Mouse (Mus musculus): Measurements from ENCODE around the gene Atxn1. TPM values are rescaled to one million over a fixed set of nuclear protein-coding genes. Genes with fewer than 3 reads are reported as not detected.

Atxn1 gene
- polyA plus RNA-seq, 1 experiment from 2014 or later: 8.5 TPM

DNA sequence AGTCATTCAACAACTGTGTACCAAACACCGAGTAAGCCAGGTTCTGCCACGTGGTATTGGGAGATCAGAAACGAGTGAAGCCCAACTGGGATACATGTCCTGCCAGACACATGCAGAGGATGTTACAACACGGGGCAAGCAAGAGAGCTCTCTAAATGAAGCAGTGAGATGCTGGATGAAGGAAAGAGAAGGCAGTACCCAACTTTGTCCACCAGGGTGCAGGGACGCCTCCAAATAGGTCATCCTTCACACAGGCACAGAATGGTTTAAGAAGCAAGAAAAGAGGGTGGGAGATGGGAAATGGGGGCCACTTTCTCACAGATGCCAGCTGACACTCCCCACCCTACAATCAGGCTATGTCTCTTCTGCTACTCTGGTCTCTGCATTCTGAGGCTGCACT is 351.5 kb downstream of the Atxn1 start:
- 26% methylated on average over 5 of the region's 5 CpGs for WGBS
- no peak overlapping the region for H3K4me3 ChIP-seq (replicated peaks)
- H3K4me2 ChIP-seq: no peak overlapping the region
- no peak overlapping the region for H3K27ac ChIP-seq
- no peak for ATAC-seq (ENCODE audit: insufficient read depth, low FRiP score, low read depth)
- no peaks in the 10 kb centered on the region for H3K27me3 ChIP-seq (replicated peaks)
- no peaks in the 10 kb centered on the region for H3K9me3 ChIP-seq
- no peaks in the 10 kb centered on the region for H3K36me3 ChIP-seq
- no peak overlapping the region for H3K9ac ChIP-seq
- H3K4me1 ChIP-seq: no peaks in the 10 kb centered on the region

DNA sequence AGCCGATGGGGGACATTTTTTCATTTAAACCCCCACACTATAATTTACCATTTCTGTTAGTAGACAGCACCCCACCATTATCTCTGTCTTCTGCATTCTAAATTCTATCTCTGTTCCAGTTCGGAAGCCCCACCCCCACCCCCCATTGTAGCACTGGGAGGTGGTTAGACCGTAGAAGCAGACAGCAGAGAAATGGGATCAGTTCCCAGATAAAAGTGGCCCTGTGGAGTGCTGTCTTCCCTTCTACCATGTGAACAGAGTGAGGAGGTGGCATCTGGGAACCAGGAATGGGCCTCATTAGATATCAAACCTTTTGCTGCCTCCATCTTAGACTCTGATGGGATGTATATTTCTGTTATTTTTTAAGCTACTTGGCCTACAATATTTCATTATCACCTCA is 353.3 kb downstream of the Atxn1 start:
- Histone ChIP-seq H3K27me3 (replicated peaks) (no peaks in the 10 kb centered on the region), H3K9me3 (no peaks in the 10 kb centered on the region), H3K4me1 (no peaks in the 10 kb centered on the region), H3K9ac (no peak overlapping the region), H3K4me2 (no peak overlapping the region), H3K4me3 (replicated peaks) (no peak overlapping the region), H3K27ac (no peak overlapping the region), H3K36me3 (no peaks in the 10 kb centered on the region)
- no peak for ATAC-seq (ENCODE audit: insufficient read depth, low FRiP score, low read depth)
- 73% methylated on average over 3 of the region's 3 CpGs for WGBS

GRCm38 (mm10) chr13:45609461-45609860 is 355.3 kb downstream of the Atxn1 start:
- H3K4me3 ChIP-seq (replicated peaks): no peak overlapping the region
- H3K36me3 ChIP-seq: no peaks in the 10 kb centered on the region
- H3K4me2 ChIP-seq: no peak overlapping the region
- H3K4me1 ChIP-seq: no peaks in the 10 kb centered on the region
- 79% methylated on average over 4 of the region's 4 CpGs for WGBS
- no peaks in the 10 kb centered on the region for H3K9me3 ChIP-seq
- no peak for ATAC-seq (ENCODE audit: insufficient read depth, low FRiP score, low read depth)
- no peak overlapping the region for H3K27ac ChIP-seq
- H3K9ac ChIP-seq: no peak overlapping the region
- H3K27me3 ChIP-seq (replicated peaks): no peaks in the 10 kb centered on the region

DNA sequence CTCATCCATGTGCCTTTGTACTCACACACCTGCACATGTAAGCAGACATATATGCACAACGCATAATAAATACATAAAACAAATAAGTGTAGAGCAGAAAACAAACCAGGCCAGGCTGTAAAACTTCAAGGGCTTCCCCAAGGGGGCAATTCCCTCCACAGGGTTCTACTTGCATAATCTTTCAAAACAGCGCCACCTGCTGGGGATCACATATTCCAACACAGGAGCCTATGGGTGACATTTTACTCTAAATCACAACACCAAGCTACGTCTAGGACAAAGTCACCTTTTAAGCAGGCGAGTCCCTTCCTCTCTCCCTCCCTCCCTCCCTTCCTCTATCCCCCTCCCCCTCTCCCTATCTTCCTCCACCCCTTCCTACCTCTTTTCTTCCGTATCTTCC is 356.2 kb downstream of the Atxn1 start:
- no peaks in the 10 kb centered on the region for H3K27me3 ChIP-seq (replicated peaks)
- no peak for ATAC-seq (ENCODE audit: insufficient read depth, low FRiP score, low read depth)
- no peaks in the 10 kb centered on the region for H3K9me3 ChIP-seq
- 94% methylated on average over 5 of the region's 5 CpGs for WGBS
- H3K4me2 ChIP-seq: no peak overlapping the region
- no peak overlapping the region for H3K9ac ChIP-seq
- no peak overlapping the region for H3K4me3 ChIP-seq (replicated peaks)
- H3K27ac ChIP-seq: no peak overlapping the region
- no peaks in the 10 kb centered on the region for H3K4me1 ChIP-seq
- no peaks in the 10 kb centered on the region for H3K36me3 ChIP-seq

DNA sequence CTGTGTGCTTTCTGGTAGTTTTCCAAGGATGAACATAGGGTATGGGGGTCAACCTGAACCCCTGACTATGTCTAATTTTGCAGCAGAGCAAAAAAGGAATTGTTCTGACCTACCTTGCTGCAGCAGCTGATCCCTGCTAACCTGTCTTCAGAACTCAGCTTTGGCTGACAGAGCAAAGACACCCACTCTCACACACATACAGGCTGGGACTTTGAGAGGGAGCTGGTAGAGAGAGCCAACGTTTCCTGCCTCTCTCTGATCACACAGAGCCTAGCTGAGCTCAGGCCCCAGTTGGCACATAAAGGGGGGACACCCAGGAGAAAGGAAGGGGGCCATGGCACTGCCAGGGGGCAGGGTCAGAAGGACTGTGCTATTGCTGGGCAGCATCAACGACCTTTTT is 356.9 kb downstream of the Atxn1 start:
- H3K4me1 ChIP-seq: no peaks in the 10 kb centered on the region
- ATAC-seq (ENCODE audit: insufficient read depth, low FRiP score, low read depth): no peak
- 57% methylated on average over 2 of the region's 2 CpGs for WGBS
- no peaks in the 10 kb centered on the region for H3K27me3 ChIP-seq (replicated peaks)
- H3K9me3 ChIP-seq: no peaks in the 10 kb centered on the region
- H3K4me2 ChIP-seq: no peak overlapping the region
- H3K9ac ChIP-seq: no peak overlapping the region
- H3K36me3 ChIP-seq: no peaks in the 10 kb centered on the region
- no peak overlapping the region for H3K27ac ChIP-seq
- H3K4me3 ChIP-seq (replicated peaks): no peak overlapping the region

- no peaks in the 10 kb centered on the region for H3K4me1 ChIP-seq
- H3K36me3 ChIP-seq: no peaks in the 10 kb centered on the region
- no peak overlapping the region for H3K9ac ChIP-seq
- H3K9me3 ChIP-seq: no peaks in the 10 kb centered on the region
- 74% methylated on average over 6 of the region's 6 CpGs for WGBS
- no peaks in the 10 kb centered on the region for H3K27me3 ChIP-seq (replicated peaks)
- no peak overlapping the region for H3K27ac ChIP-seq
- no peak overlapping the region for H3K4me2 ChIP-seq
- no peak overlapping the region for H3K4me3 ChIP-seq (replicated peaks)
- no peak for ATAC-seq (ENCODE audit: insufficient read depth, low FRiP score, low read depth)
These were observed 361.2 kb downstream of the Atxn1 start for GRCm38 (mm10) chr13:45603636-45604035.

DNA sequence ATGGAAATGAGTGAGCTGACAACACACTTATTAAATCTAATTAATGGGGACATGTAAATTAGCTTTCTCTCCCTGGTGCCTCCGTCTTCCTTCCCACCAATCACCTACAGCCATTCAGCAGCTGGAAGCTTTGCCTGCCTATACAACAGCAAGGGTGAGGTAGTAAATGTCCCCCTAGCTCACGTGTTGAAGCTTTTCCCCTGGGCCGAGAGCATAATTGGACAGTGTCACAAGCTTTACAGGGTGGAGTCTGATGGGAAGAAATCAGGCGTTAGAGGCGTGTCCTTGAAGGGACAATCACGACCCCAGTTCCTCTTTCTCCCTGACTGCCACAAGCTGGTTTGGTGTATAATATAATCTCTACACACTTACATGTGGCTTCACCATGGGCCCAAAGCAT is 364.4 kb downstream of the Atxn1 start:
- Histone ChIP-seq H3K4me1 (0 out of 2 replicates have a peak, but pooled peaks cover under 1% of the 10 kb centered on the region), H3K27me3 (replicated peaks) (no peaks in the 10 kb centered on the region), H3K4me3 (replicated peaks) (no peak overlapping the region), H3K27ac (no peak overlapping the region), H3K4me2 (no peak overlapping the region), H3K36me3 (no peaks in the 10 kb centered on the region), H3K9me3 (no peaks in the 10 kb centered on the region), H3K9ac (no peak overlapping the region)
- WGBS: 63% methylated on average over 6 of the region's 6 CpGs
- no peak for ATAC-seq (ENCODE audit: insufficient read depth, low FRiP score, low read depth)

DNA sequence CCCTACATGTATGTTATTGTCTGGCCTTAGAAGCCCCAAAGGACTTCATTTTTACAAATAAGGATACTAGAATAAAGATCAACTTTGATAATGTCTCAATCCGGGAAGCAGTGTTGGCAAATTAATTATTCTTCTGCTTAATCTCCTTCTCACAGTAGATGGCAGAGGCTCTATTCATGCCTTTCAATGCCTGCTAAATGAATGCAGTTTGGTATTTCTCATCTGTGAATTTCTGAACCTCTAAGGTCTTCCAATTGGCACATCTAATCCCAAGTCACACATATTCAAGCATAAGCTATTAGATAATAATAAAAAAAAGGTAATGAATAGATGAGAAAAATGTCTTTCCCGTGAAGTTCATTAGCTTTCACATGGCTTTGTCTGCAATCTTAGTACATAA is 365.0 kb downstream of the Atxn1 start:
- Histone ChIP-seq H3K27ac (no peak overlapping the region), H3K4me2 (no peak overlapping the region), H3K4me1 (0 out of 2 replicates have a peak, but pooled peaks cover 3% of the 10 kb centered on the region), H3K27me3 (replicated peaks) (no peaks in the 10 kb centered on the region), H3K9me3 (no peaks in the 10 kb centered on the region), H3K4me3 (replicated peaks) (no peak overlapping the region), H3K9ac (no peak overlapping the region), H3K36me3 (no peaks in the 10 kb centered on the region)
- ATAC-seq (ENCODE audit: insufficient read depth, low FRiP score, low read depth): no peak
- WGBS: 80% methylated on average over 2 of the region's 2 CpGs

DNA sequence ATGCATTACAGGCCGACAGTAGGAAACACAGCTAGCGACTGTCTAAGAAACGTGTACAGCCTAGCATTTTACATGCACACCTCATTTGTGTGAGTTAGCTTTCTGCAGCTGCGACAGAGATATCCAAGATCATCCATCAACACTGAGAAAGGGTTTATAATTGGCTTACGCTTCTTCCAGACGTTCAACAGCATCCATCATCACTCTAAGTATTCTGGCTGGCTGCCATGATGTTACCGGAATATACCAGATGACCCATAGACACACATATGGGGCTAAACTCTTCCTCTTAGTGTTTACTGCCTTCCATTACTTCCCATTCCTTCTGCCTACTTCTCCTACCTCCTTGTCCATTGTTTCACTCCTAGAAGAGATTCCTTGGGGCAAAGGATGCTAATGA is 369.4 kb downstream of the Atxn1 start:
- Histone ChIP-seq H3K4me3 (replicated peaks) (no peak overlapping the region), H3K27me3 (replicated peaks) (no peaks in the 10 kb centered on the region), H3K36me3 (no peaks in the 10 kb centered on the region), H3K27ac (no peak overlapping the region), H3K4me2 (no peak overlapping the region), H3K9me3 (no peaks in the 10 kb centered on the region), H3K4me1 (0 out of 2 replicates have a peak, but pooled peaks cover 3% of the 10 kb centered on the region), H3K9ac (no peak overlapping the region)
- ATAC-seq (ENCODE audit: insufficient read depth, low FRiP score, low read depth): no peak
- 39% methylated on average over 7 of the region's 7 CpGs for WGBS

DNA sequence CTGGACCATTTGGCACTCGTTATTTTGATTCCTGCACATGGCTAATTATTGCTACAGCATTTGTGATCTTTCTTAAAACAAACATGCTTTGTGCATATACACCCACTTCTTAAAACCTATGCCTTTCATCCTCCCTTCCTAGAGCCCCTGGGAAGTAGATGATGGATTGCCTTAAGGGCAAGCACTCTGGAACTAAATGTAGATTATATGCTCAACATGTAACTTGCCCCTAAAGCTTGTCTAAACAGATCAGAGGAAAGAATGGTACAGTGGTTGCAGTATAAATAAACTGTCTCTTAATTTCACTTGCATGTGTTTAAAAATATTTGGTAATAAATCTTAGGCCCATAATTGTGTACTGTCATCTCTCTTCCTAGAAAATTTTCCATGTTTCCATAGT is 370.9 kb downstream of the Atxn1 start:
- H3K36me3 ChIP-seq: no peaks in the 10 kb centered on the region
- H3K4me2 ChIP-seq: no peak overlapping the region
- no peak overlapping the region for H3K27ac ChIP-seq
- WGBS: 42% methylated on average over 1 of the region's 1 CpGs
- H3K4me3 ChIP-seq (replicated peaks): no peak overlapping the region
- H3K9me3 ChIP-seq: no peaks in the 10 kb centered on the region
- no peak; the same call in 1 of the 2 replicates for ATAC-seq (ENCODE audit: insufficient read depth, low FRiP score, low read depth)
- no peaks in the 10 kb centered on the region for H3K27me3 ChIP-seq (replicated peaks)
- no peak overlapping the region for H3K9ac ChIP-seq
- H3K4me1 ChIP-seq: 0 out of 2 replicates have a peak, but pooled peaks cover 3% of the 10 kb centered on the region

DNA sequence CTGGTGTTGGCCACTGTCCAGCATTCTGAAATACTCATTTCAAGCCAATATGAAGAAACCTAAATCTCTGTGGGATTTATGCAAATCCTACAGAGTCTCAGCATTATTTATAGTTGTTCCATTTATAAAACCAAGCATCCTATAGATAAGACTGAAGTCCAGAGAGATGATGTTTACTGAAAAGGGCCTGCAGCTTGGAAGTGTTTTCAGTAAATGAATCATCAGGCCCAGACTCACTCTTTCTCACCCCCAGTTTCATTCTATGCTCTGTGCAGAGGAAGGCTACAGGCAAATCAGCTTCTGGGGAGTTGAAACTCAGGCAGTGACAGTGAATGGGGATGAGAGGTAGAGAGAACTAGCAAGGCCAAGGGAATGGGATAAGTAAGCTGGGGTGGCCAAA is 373.9 kb downstream of the Atxn1 start:
- Histone ChIP-seq H3K4me1 (0 out of 2 replicates have a peak, but pooled peaks cover 3% of the 10 kb centered on the region), H3K9me3 (no peaks in the 10 kb centered on the region)

GRCm38 (mm10) chr13:45583061-45583460 is 381.7 kb downstream of the Atxn1 start:
- no peak for ATAC-seq (ENCODE audit: insufficient read depth, low FRiP score, low read depth)
- no peak overlapping the region for H3K9ac ChIP-seq
- H3K4me2 ChIP-seq: no peak overlapping the region
- no peaks in the 10 kb centered on the region for H3K36me3 ChIP-seq
- WGBS: 80% methylated on average over 5 of the region's 5 CpGs
- H3K27ac ChIP-seq: no peak overlapping the region
- no peaks in the 10 kb centered on the region for H3K9me3 ChIP-seq
- H3K4me3 ChIP-seq (replicated peaks): no peak overlapping the region
- H3K27me3 ChIP-seq (replicated peaks): no peaks in the 10 kb centered on the region
- no peaks in the 10 kb centered on the region for H3K4me1 ChIP-seq

More for the DNA sequence above, 373.9 kb downstream of the Atxn1 start:
- no peak overlapping the region for H3K9ac ChIP-seq
- no peaks in the 10 kb centered on the region for H3K27me3 ChIP-seq (replicated peaks)
- no peak overlapping the region for H3K27ac ChIP-seq
- ATAC-seq (ENCODE audit: insufficient read depth, low FRiP score, low read depth): no peak
- no peak overlapping the region for H3K4me2 ChIP-seq
- H3K4me3 ChIP-seq (replicated peaks): no peak overlapping the region
- no peaks in the 10 kb centered on the region for H3K36me3 ChIP-seq

GRCm38 (mm10) chr13:45582294-45582693 is 382.5 kb downstream of the Atxn1 start:
- H3K27me3 ChIP-seq (replicated peaks): no peaks in the 10 kb centered on the region
- H3K4me1 ChIP-seq: no peaks in the 10 kb centered on the region
- 0 out of 2 replicates have a peak overlapping the region, but pooled peaks have one; percentile 0 for H3K4me2 ChIP-seq
- ATAC-seq (ENCODE audit: insufficient read depth, low FRiP score, low read depth): no peak
- no peaks in the 10 kb centered on the region for H3K36me3 ChIP-seq
- H3K9me3 ChIP-seq: no peaks in the 10 kb centered on the region
- WGBS: 38% methylated on average over 12 of the region's 12 CpGs
- H3K4me3 ChIP-seq (replicated peaks): no peak overlapping the region
- H3K9ac ChIP-seq: no peak overlapping the region
- no peak overlapping the region for H3K27ac ChIP-seq

Measured in stomach, embryonic 15.5 days (tissue).